Mouse (Mus musculus): ENCODE data around the gene Pkn3. TPM values are rescaled to one million over a fixed set of nuclear protein-coding genes. Genes with fewer than 3 reads are reported as not detected.
A peak's percentile ranks its signal among the peaks of the same experiment; 100 is the strongest.
"Not testable (repeated sequence)": the region's sequence is repeated elsewhere in the genome, so short reads cannot be mapped to it uniquely, and the experiment has no call there.

The Pkn3 gene
- polyA plus RNA-seq, 1 experiment from 2014 or later = 2.7 TPM

GRCm38 (mm10) chr2:30134378-30134711 lies 56.9 kb downstream of the Pkn3 start:
- H3K27ac ChIP-seq (replicated peaks) = peak overlapping the region; percentile 86
- H3K36me3 ChIP-seq = peaks cover 32% of the 10 kb centered on the region
- H3K9ac ChIP-seq = peak overlapping the region; percentile 86
- no peaks in the 10 kb centered on the region for H3K9me3 ChIP-seq
- 26% methylated on average over 6 of the region's 6 CpGs for WGBS
- peak overlapping the region; percentile 82 for H3K4me3 ChIP-seq
- H3K4me1 ChIP-seq (replicated peaks) = peaks cover 31% of the 10 kb centered on the region
- H3K27me3 ChIP-seq = no peaks in the 10 kb centered on the region
- H3K4me2 ChIP-seq = peak overlapping the region; percentile 98
- ATAC-seq (ENCODE audit: low read depth) = no peak

- Histone ChIP-seq H3K4me3 (peak overlapping the region; percentile 82), H3K4me1 (replicated peaks) (peaks cover 31% of the 10 kb centered on the region), H3K4me2 (peak overlapping the region; percentile 98), H3K27ac (replicated peaks) (peak overlapping the region; percentile 86; the same call in 1 of the 2 replicates), H3K36me3 (peaks cover 37% of the 10 kb centered on the region), H3K9me3 (no peaks in the 10 kb centered on the region), H3K9ac (peak overlapping the region; percentile 86), H3K27me3 (no peaks in the 10 kb centered on the region)
- no peak for ATAC-seq (ENCODE audit: low read depth)
- 44% methylated on average over 10 of the region's 10 CpGs for WGBS
Observed at GRCm38 (mm10) chr2:30134928-30135620, 57.6 kb downstream of the Pkn3 start.

DNA sequence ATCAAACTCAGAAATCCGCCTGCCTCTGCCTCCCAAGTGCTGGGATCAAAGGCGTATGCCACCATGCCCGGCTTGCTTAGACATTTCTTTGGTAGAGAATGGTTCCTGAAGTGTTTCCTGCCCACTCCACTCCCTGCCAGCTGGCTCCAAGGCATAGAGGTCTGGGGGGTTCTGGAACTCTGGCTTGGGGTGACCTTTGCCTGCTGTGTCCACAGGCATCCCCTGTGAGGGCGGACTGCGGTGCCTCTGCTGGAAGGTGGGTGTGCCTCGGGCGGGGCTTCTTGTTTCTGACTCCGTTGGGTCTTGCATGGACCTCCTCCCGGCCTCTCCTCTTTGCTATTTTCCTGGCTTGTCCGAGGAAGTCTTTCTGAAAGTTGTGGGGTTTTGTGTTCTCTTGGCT lies 59.0 kb downstream of the Pkn3 start:
- WGBS = 91% methylated on average over 10 of the region's 10 CpGs
- Histone ChIP-seq H3K4me1 (replicated peaks) (peaks cover 31% of the 10 kb centered on the region), H3K4me2 (no peak overlapping the region), H3K27ac (replicated peaks) (no peak overlapping the region), H3K27me3 (no peaks in the 10 kb centered on the region), H3K9me3 (no peaks in the 10 kb centered on the region), H3K9ac (no peak overlapping the region), H3K36me3 (peaks cover 51% of the 10 kb centered on the region), H3K4me3 (no peak overlapping the region)
- ATAC-seq (ENCODE audit: low read depth) = no peak

DNA sequence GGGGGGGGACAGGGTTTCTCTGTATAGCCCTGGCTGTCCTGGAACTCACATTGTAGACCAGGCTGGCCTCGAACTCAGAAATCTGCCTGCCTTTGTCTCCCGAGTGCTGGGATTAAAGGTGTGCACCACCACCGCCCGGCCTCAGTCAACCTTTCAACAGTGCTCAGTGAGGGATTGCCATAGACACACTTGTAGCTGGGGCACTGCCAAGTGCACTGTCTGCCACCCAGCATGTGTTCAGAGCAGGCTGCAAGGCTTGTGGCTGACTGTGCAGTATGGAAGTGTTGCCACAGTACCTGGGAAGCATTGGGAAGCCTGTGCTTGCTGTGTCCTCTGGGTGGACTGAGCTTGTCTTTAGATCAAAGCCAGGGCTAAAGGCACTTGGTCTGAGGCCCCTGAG lies 62.5 kb downstream of the Pkn3 start:
- H3K9me3 ChIP-seq; H3K4me3 ChIP-seq; H3K27ac ChIP-seq (replicated peaks); H3K4me2 ChIP-seq; H3K27me3 ChIP-seq; ATAC-seq (ENCODE audit: low read depth); H3K9ac ChIP-seq: not testable (repeated sequence)
- peaks cover 11% of the 10 kb centered on the region for H3K4me1 ChIP-seq (replicated peaks)
- WGBS = 91% methylated on average over 4 of the region's 4 CpGs
- peaks cover 85% of the 10 kb centered on the region for H3K36me3 ChIP-seq

Other genes with a start within 250 kb of the Pkn3 start
- 24.8 and 25.5 TPM in 2 replicates for gene Cercam, start 208.5 kb upstream of the Pkn3 start, polyA plus RNA-seq (2015; fragmentation: Nextera tagmentation; extraction: Ambion mirVana)
- 65.6 and 68.1 TPM in 2 replicates for gene Odf2, start 188.5 kb upstream of the Pkn3 start, polyA plus RNA-seq (2015; fragmentation: Nextera tagmentation; extraction: Ambion mirVana)
- 72.3 and 74.1 TPM in 2 replicates for gene Gle1, start 142.3 kb upstream of the Pkn3 start, polyA plus RNA-seq (2015; fragmentation: Nextera tagmentation; extraction: Ambion mirVana)
- gene Sptan1, start 112.1 kb upstream of the Pkn3 start, polyA plus RNA-seq (2015; fragmentation: Nextera tagmentation; extraction: Ambion mirVana) = 186 and 209 TPM in 2 replicates
- gene Wdr34, start 28.8 kb upstream of the Pkn3 start, polyA plus RNA-seq (2015; fragmentation: Nextera tagmentation; extraction: Ambion mirVana) = 49.6 and 53.5 TPM in 2 replicates
- gene Set, start 20.3 kb upstream of the Pkn3 start, polyA plus RNA-seq (2015; fragmentation: Nextera tagmentation; extraction: Ambion mirVana) = 338 and 380 TPM in 2 replicates
- gene Zdhhc12, start 16.0 kb downstream of the Pkn3 start, polyA plus RNA-seq (2015; fragmentation: Nextera tagmentation; extraction: Ambion mirVana) = 26.5 and 32.5 TPM in 2 replicates
- gene Zer1, start 46.9 kb downstream of the Pkn3 start, polyA plus RNA-seq (2015; fragmentation: Nextera tagmentation; extraction: Ambion mirVana) = 11.8 and 12.8 TPM in 2 replicates
- 9.4 and 11.7 TPM in 2 replicates for gene Tbc1d13, start 56.1 kb downstream of the Pkn3 start, polyA plus RNA-seq (2015; fragmentation: Nextera tagmentation; extraction: Ambion mirVana)
- 15.6 and 17.3 TPM in 2 replicates for gene Endog, start 93.8 kb downstream of the Pkn3 start, polyA plus RNA-seq (2015; fragmentation: Nextera tagmentation; extraction: Ambion mirVana)
- 59.0 and 61.0 TPM in 2 replicates for gene Spout1, start 100.8 kb downstream of the Pkn3 start, polyA plus RNA-seq (2015; fragmentation: Nextera tagmentation; extraction: Ambion mirVana)
- gene Kyat1, start 128.2 kb downstream of the Pkn3 start, polyA plus RNA-seq (2015; fragmentation: Nextera tagmentation; extraction: Ambion mirVana) = 13.1 and 13.3 TPM in 2 replicates
- 50.7 and 54.8 TPM in 2 replicates for gene Lrrc8a, start 160.0 kb downstream of the Pkn3 start, polyA plus RNA-seq (2015; fragmentation: Nextera tagmentation; extraction: Ambion mirVana)
- 0.23 and 0.24 TPM in 2 replicates for gene Gm28035, start 162.9 kb downstream of the Pkn3 start, polyA plus RNA-seq (2015; fragmentation: Nextera tagmentation; extraction: Ambion mirVana)
- 4.3 and 4.8 TPM in 2 replicates for gene Phyhd1, start 188.5 kb downstream of the Pkn3 start, polyA plus RNA-seq (2015; fragmentation: Nextera tagmentation; extraction: Ambion mirVana)
- not detected in 2 replicates for gene Gm28038, start 203.4 kb downstream of the Pkn3 start, polyA plus RNA-seq (2015; fragmentation: Nextera tagmentation; extraction: Ambion mirVana)
- 33.1 and 35.6 TPM in 2 replicates for gene Dolk, start 208.7 kb downstream of the Pkn3 start, polyA plus RNA-seq (2015; fragmentation: Nextera tagmentation; extraction: Ambion mirVana)
- gene Nup188, start 208.7 kb downstream of the Pkn3 start, polyA plus RNA-seq (2015; fragmentation: Nextera tagmentation; extraction: Ambion mirVana) = 19.7 and 26.7 TPM in 2 replicates

Measured in neural tube, embryonic 13.5 days (tissue).